Mouse (Mus musculus) heart, adult 2 months (tissue): ENCODE measurements around the gene Stat5a.

Experiments used
- CTCF ChIP-seq: fragments of 200-600 bp; IDR thresholded peaks from 2 replicates; pipeline ENCODE4 v1.8.1; 2022; ENCODE audit warnings: antibody characterized with exemption, mild to moderate bottlenecking, moderate library complexity
- POLR2A ChIP-seq: fragments of 200-500 bp; IDR thresholded peaks from 2 replicates; pipeline ENCODE4 v1.6.1; 2011; ENCODE audit warnings: mild to moderate bottlenecking, low read depth, low read length, control low read depth; ENCODE audit not compliant: insufficient read depth

GRCm38 (mm10) chr11:100914415-100914814 is 55.3 kb downstream of the Stat5a start:
- TF ChIP-seq POLR2A, result no peak
- TF ChIP-seq CTCF, result no peak
